Mouse (Mus musculus) adrenal gland (tissue): ENCODE results near the gene Nup155.

ENCODE experiments used
- intact Hi-C: fragments of 180-260 bp; cut with DNase I; formaldehyde crosslinking; loops from one replicate; pipeline ENCODE4 v1.15.1; 2025

The Nup155 gene

DNA sequence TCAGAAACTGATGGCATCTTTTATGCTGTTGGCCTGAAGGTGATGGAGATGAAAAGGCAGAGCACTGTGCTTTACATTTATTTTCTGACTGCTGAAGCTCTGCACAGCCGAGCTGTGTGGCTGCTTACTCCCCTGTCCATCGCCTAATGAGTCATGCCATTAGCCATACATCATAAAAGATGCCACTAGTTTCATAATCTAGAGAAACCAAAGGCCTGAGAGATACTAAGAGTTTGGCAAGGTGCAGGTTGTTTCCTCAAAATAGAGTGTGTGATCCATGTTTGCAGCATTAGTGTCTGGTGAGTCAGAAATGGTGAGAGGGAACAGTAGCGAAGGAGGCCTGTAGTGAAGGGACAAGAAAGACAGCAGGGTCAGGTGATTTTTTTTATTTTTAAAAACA lies 80.5 kb downstream of the Nup155 start:
- intact Hi-C loops = no loop called here

DNA sequence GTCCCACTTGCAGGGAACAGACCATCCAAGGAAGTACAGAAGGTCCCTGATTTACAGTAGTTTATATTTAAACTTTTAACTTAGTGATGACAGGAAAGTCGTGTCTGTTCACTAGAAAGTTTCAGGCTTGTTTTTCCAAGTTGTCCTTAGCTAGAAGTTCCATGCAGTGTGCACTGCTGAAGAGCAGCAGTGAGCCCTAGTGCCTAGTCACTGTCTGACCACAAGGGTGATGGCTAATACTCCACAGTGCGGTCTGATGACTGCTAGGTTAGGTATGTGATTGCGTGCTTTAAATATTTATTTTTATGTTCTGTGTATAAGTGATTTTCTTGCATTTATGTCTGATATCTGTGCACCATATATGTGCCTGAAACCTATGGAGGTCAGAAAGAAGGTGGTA lies 81.4 kb downstream of the Nup155 start:
- intact Hi-C loops = no loop called here

DNA sequence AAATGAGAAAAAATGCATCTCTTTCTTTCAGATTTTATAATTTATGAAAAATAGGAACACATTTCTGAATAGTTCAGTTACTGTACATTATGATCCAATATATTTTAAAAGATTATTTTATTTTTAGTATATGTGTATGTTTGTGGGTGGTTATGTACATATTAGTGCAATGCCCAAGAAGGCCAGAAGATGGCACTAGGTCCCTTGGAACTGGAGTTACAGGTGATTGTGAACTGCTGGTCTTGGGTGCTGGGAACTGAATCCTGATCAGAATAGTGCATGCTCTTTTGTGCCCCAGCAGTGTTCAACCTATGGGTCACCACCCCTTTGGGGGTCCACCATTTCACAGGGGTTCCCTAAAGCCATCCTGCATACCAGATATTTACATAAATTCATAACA lies 91.2 kb downstream of the Nup155 start:
- intact Hi-C loops = no loop called here

DNA sequence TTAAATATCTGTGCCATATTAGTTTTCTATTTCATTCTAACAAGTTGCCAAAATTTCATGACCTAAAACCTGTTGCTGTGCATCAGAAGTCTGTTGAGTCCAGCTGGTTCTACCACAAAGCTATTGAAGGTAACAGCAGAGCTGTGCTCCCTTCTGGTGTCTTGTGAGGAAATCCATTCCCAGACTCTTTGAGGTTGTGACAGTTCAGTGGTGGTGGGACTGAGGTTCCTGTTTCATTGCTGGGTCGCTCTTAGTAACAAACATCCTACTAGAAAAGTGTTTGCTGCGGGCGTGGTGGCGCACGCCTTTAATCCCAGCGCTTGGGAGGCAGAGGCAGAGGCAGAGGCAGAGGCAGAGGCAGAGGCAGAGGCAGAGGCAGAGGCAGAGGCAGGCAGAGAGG lies 99.3 kb downstream of the Nup155 start:
- intact Hi-C loops = no loop called here
